Mouse (Mus musculus): Measurements from ENCODE around the gene Reg4.

Reg4 gene

GRCm38 (mm10) chr3:98236266-98236665, 14.3 kb downstream of the Reg4 start:
- DNase-seq (ENCODE audit: low spot score in 2 of 2) = no peak

GRCm38 (mm10) chr3:98237240-98237639, 15.3 kb downstream of the Reg4 start:
- no peak for DNase-seq (ENCODE audit: low spot score in 2 of 2)

- DNase-seq (ENCODE audit: low spot score in 2 of 2) = no peak
Measured at GRCm38 (mm10) chr3:98238150-98238549, 16.2 kb downstream of the Reg4 start.

GRCm38 (mm10) chr3:98242051-98242450, 20.1 kb downstream of the Reg4 start:
- DNase-seq (ENCODE audit: low spot score in 2 of 2) = no peak

GRCm38 (mm10) chr3:98242458-98243037, 20.6 kb downstream of the Reg4 start:
- DNase-seq (ENCODE audit: low spot score in 2 of 2) = no peak

DNA sequence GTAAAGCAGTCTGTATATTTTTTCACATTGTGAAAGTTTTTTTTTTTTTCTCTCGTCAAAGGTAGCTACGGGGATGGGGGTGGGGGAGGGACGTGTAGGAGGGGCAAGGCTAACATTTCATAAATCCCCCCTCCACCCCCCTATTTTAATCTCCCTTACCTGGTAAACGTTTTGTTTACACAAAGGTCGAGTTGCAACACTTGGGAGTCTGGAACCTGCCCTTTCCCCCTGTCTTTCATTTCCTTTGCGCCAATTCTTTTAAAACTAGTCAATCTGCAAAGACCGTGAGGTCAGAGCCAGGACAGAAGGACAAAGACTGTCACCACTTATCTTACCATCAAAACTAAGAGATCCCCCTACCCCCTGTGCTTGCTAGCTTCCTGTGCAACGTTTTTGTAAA, 23.9 kb downstream of the Reg4 start:
- no peak for DNase-seq (ENCODE audit: low spot score in 2 of 2)

DNA sequence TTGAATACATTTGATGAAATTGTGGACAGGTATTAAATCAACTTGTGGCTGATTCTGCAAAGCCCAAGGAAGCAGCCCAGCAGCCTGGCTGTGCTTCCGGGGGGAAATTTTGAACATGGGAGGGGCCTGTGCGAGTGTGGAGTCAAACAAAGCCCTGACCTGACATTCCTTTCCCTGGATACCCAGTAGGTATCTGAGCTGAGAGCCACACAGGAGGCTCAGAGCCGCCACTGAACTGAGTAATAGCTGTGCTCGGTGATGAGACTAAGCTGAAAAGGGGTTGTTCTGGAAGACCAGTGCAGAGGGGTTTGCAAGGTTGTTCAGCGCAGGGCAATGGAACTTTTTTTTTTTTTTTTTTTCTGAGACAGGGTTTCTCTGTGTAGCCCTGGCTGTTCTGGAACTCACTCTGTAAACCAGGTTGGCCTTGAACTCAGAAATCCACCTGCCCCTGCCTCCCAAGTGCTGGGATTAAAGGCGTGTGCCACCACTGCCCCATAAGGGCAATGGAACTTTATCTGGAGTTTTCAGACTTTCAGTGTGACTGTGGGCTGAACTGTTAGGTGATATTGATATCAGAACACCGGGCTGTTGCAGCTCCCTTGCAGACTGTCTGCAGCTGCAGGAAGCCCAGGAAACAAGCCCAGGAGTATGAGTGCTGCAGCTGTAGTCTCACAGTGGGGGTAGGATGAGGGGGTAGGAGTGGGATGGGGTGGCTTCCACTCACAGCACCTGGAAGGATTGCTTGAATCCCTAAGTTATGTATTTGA, 25.2 kb downstream of the Reg4 start:
- no peak for DNase-seq (ENCODE audit: low spot score in 2 of 2)

- DNase-seq (ENCODE audit: low spot score in 2 of 2) = no peak
Measured at GRCm38 (mm10) chr3:98249378-98249777, 27.4 kb downstream of the Reg4 start.

GRCm38 (mm10) chr3:98249833-98250448, 28.0 kb downstream of the Reg4 start:
- DNase-seq (ENCODE audit: low spot score in 2 of 2) = peak in 1 of 2 experiments; percentile 9

- DNase-seq (ENCODE audit: low spot score in 2 of 2) = no peak
Measured at GRCm38 (mm10) chr3:98254059-98254458, 32.1 kb downstream of the Reg4 start.

GRCm38 (mm10) chr3:98254656-98255583, 33.0 kb downstream of the Reg4 start:
- DNase-seq (ENCODE audit: low spot score in 2 of 2) = no peak

GRCm38 (mm10) chr3:98258723-98259122, 36.8 kb downstream of the Reg4 start:
- no peak for DNase-seq (ENCODE audit: low spot score in 2 of 2)

DNA sequence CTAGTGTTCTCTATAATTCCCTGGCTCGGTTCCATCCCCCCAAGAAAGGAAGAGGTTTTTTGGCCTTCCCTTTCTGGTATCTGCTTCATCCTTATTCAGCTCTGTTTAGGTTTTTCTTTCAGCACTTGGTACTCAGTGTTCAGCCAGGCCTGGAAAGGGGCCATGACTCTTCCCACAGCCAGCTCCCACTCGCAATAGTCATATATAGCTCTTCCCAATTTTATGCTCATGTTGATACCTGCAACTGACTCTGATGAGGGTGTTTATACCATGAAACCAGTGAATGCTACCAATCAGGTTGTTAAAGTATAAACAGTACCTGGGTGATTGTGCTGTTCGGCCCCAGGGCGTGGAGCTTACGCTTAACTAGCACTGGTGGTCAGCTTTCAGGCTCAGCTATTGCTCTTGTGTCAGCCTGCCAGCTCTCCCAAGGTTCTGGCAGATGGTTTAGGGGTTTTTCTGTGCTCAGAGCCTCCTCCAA, 37.4 kb downstream of the Reg4 start:
- peak; percentile 5 to 60 for DNase-seq (ENCODE audit: low spot score in 2 of 2)

DNA sequence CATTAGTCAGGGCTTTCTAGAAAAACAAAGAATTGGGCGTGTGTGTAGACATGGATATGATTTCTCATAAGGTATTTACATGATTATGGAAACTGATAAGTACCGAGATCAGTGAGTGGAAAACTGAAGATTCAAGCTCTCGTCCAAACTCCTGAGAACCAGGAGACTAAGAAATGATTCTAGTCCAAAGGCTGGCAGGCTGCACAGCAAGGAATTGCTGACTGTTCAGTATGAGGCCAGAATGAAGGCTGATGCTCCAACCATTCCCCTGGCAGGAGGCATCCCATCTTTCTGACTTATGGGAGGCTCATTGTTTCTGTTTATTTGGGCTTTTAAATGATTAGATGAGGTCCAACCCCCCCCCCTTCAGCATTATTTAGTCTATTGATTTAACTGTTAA, 38.6 kb downstream of the Reg4 start:
- no peak for DNase-seq (ENCODE audit: low spot score in 2 of 2)

- no peak for DNase-seq (ENCODE audit: low spot score in 2 of 2)
Measured at GRCm38 (mm10) chr3:98261415-98261814, 39.5 kb downstream of the Reg4 start.

DNA sequence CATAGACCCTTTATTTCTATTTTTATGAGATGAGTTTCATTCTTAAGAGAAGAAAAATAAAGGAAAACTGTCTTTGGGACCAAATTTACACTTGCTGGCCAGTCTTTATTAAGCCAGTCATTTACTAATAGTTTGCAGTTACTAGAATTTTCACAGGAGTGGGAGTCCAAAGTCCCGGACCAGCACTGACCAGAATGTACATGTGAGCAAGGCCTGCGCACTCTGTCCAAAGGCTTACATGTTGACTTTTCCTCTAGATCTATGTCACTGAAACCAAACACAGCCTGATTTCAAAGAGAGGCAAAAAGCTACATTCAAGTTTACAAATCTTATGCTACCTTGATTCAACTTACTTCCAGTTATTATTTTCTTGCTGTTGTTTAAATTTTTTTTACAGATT, 40.2 kb downstream of the Reg4 start:
- no peak for DNase-seq (ENCODE audit: low spot score in 2 of 2)

GRCm38 (mm10) chr3:98267249-98267651, 45.3 kb downstream of the Reg4 start:
- peak in 1 of 2 experiments; percentile 4 for DNase-seq (ENCODE audit: low spot score in 2 of 2)

GRCm38 (mm10) chr3:98273623-98274398, 51.9 kb downstream of the Reg4 start:
- DNase-seq (ENCODE audit: low spot score in 2 of 2) = no peak

DNA sequence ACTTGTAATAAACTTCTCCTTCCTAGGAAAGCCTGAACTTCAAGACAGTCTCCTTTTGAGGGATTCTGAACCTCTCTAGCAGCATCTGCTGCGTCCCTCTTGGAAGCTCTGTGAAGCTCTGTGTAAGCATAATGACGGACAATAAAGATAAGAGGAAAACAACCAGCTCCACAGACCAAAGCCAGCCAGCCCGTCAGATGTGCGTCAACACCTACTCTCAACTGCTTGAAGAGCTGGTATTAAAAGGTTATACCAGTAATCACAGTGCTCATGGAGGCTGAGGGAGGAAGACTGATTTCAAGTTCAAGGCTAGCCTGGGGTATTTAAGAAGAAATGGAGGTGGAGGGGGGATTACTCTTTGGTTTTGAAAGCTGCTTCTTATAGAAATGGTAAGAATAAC, 57.7 kb downstream of the Reg4 start:
- no peak for DNase-seq (ENCODE audit: low spot score in 2 of 2)

- no peak for DNase-seq (ENCODE audit: low spot score in 2 of 2)
Measured at GRCm38 (mm10) chr3:98280204-98280932, 58.4 kb downstream of the Reg4 start, which contains the start of gene Hmgcs2. Hmgcs2 (plus strand) TSS chr3:98280435.
